Mouse (Mus musculus) cerebellum, adult 2 months (tissue): ENCODE results near the gene Elk3.

Source experiments
- CTCF ChIP-seq: fragments of 200-500 bp; IDR thresholded peaks from 2 replicates; pipeline ENCODE4 v1.5.1; 2011; ENCODE audit warnings: low read depth, mild to moderate bottlenecking, control low read depth, low read length, moderate library complexity, borderline replicate concordance; ENCODE audit not compliant: insufficient read depth
- POLR2A ChIP-seq: fragments of 200-500 bp; IDR thresholded peaks from 2 replicates; pipeline ENCODE4 v1.6.1; 2011; ENCODE audit warnings: low read length, control low read depth, borderline replicate concordance; ENCODE audit not compliant: insufficient read depth

- TF ChIP-seq CTCF (no peak), POLR2A (no peak)
Measured at GRCm38 (mm10) chr10:93270889-93271460, 40.0 kb downstream of the Elk3 start.
